Mouse (Mus musculus) liver, embryonic 14.5 days (tissue): ENCODE results near the gene Zfp30. TPM values are rescaled to one million over a fixed set of nuclear protein-coding genes. Genes with fewer than 3 reads are reported as not detected.

Source experiments
- ATAC-seq: fragments of 200-750 bp; cut with Nextera tagmentation; 2 replicates; pipeline ENCODE4 v1.8.0; 2017; ENCODE audit warnings: moderate number of reproducible peaks, mild to moderate bottlenecking, moderate library complexity; ENCODE audit not compliant: insufficient read depth
- DNase-seq, 3 experiments: peaks; one replicate each; pipeline ENCODE4 v3.0.0-alpha.2; 2012 to 2013; ENCODE audit warnings: low read depth in 3 of 3, low spot score in 3 of 3
- H3K27ac ChIP-seq: fragments of 300-500 bp; sonication (generic); 2 replicates; pipeline ENCODE4 v1.5.1; 2014; ENCODE audit warnings: moderate library complexity, mild to moderate bottlenecking, control low read depth, inconsistent platforms
- H3K27me3 ChIP-seq: fragments of 300-500 bp; sonication (generic); 2 replicates; pipeline ENCODE4 v1.6.1; 2014; ENCODE audit warnings: mild to moderate bottlenecking, low read length, moderate library complexity; ENCODE audit not compliant: control insufficient read depth, insufficient read depth
- H3K36me3 ChIP-seq: fragments of 300-500 bp; sonication (generic); replicated peaks from 2 replicates; pipeline ENCODE4 v1.6.1; 2014; ENCODE audit warnings: low read depth; ENCODE audit not compliant: control insufficient read depth, insufficient read depth
- H3K4me1 ChIP-seq, 2 experiments: fragments of 200-500 bp in 1 of 2; fragments of 300-500 bp in 1 of 2; sonication (generic) in 1 of 2; replicated peaks; 2 replicates each; pipeline ENCODE4 v1.6.1; 2012 to 2014; ENCODE audit warnings: antibody characterized with exemption in 1 of 2, inconsistent platforms in 1 of 2, low read length in 1 of 2; ENCODE audit not compliant: control insufficient read depth in 2 of 2, insufficient read depth in 2 of 2
- H3K4me2 ChIP-seq: fragments of 300-500 bp; sonication (generic); 2 replicates; pipeline ENCODE4 v1.6.1; 2014; ENCODE audit warnings: low read depth, mild to moderate bottlenecking, control low read depth, moderate library complexity
- H3K4me3 ChIP-seq, 2 experiments: fragments of 200-500 bp in 1 of 2; fragments of 300-500 bp in 1 of 2; sonication (generic) in 1 of 2; 2 replicates each; pipeline ENCODE4 v1.5.1; 2012 to 2014; ENCODE audit warnings: low read depth in 2 of 2, low read length in 2 of 2, mild to moderate bottlenecking in 2 of 2, control low read depth in 1 of 2, inconsistent platforms in 1 of 2, moderate library complexity in 1 of 2; ENCODE audit not compliant: insufficient read depth in 1 of 2
- H3K9ac ChIP-seq: fragments of 300-500 bp; sonication (generic); replicated peaks from 2 replicates; pipeline ENCODE4 v1.6.1; 2014; ENCODE audit warnings: mild to moderate bottlenecking, control low read depth, moderate library complexity
- H3K9me3 ChIP-seq: fragments of 300-500 bp; sonication (generic); 2 replicates; pipeline ENCODE4 v1.6.1; 2016; ENCODE audit warnings: low read length, mixed read lengths; ENCODE audit not compliant: control insufficient read depth
- CTCF ChIP-seq: IDR thresholded peaks from 2 replicates; pipeline ENCODE4 v1.5.1; 2016; ENCODE audit warnings: antibody characterized with exemption, low read depth, control low read depth
- EP300 ChIP-seq: IDR thresholded peaks from 2 replicates; pipeline ENCODE4 v1.6.1; 2016; ENCODE audit warnings: antibody characterized with exemption, low read depth
- WGBS: fragments of 180-500 bp; shearing (Covaris S2); extraction: QIAGEN DNeasy Blood & Tissue Kit; methylation state at CpG from one replicate; pipeline ENCODE4 v1.1.7; 2014; ENCODE audit not compliant: insufficient replicate concordance; 5-methylcytosine and 5-hydroxymethylcytosine counted together
- polyA plus RNA-seq, 2 experiments: library from polyadenylated mRNA; depleted of rRNA in 1 of 2; stranded (reverse) in 1 of 2; unstranded in 1 of 2; fragments of >200 nt; fragmentation: Nextera tagmentation in 1 of 2; extraction: Ambion mirVana in 1 of 2; gene quantifications; 2 replicates each; pipeline versions ENCODE4 v1.2.1 to v1.2.3; 2012 to 2014

Zfp30 gene
- polyA plus RNA-seq, 2 experiments = 0.32 TPM

- H3K4me2 ChIP-seq = no peak overlapping the region
- H3K27me3 ChIP-seq = no peaks in the 10 kb centered on the region
- 90% methylated on average over 10 of the region's 10 CpGs for WGBS
- peaks cover 43% of the 10 kb centered on the region for H3K36me3 ChIP-seq
- no peak overlapping the region for H3K9ac ChIP-seq
- no peak for DNase-seq
- H3K9me3 ChIP-seq = no peaks in the 10 kb centered on the region
- H3K4me1 ChIP-seq = no peaks in the 10 kb centered on the region
- H3K4me3 ChIP-seq = no peak overlapping the region
- H3K27ac ChIP-seq = no peak overlapping the region
- no peak for TF ChIP-seq CTCF
- TF ChIP-seq EP300 = no peak
- no peak for ATAC-seq
These were observed 6.4 kb upstream of the Zfp30 start for GRCm38 (mm10) chr7:29777372-29777771.

GRCm38 (mm10) chr7:29785023-29785422, 1.2 kb downstream of the Zfp30 start:
- ATAC-seq = no peak
- Histone ChIP-seq H3K4me3 (no peak overlapping the region), H3K4me2 (peak overlapping the region; percentile 63), H3K27ac (no peak overlapping the region), H3K36me3 (no peaks in the 10 kb centered on the region), H3K9ac (no peak overlapping the region), H3K9me3 (no peaks in the 10 kb centered on the region), H3K27me3 (no peaks in the 10 kb centered on the region), H3K4me1 (peaks cover 0 to 2% of the 10 kb centered on the region in 2 experiments; a peak in 1 of 4 replicates)
- WGBS = 61% methylated on average over 8 of the region's 8 CpGs
- no peak for DNase-seq
- TF ChIP-seq EP300 (no peak), CTCF (no peak)

GRCm38 (mm10) chr7:29785888-29786287, 2.1 kb downstream of the Zfp30 start:
- H3K36me3 ChIP-seq = no peaks in the 10 kb centered on the region
- WGBS = 68% methylated on average over 5 of the region's 5 CpGs
- H3K4me3 ChIP-seq = no peak overlapping the region
- no peak overlapping the region for H3K4me2 ChIP-seq
- H3K9me3 ChIP-seq = no peaks in the 10 kb centered on the region
- no peak overlapping the region for H3K27ac ChIP-seq
- peaks cover 0 to 2% of the 10 kb centered on the region in 2 experiments; a peak in 1 of 4 replicates for H3K4me1 ChIP-seq
- no peak for DNase-seq
- no peak overlapping the region for H3K9ac ChIP-seq
- no peak for ATAC-seq
- H3K27me3 ChIP-seq = no peaks in the 10 kb centered on the region
- no peak for TF ChIP-seq EP300
- no peak for TF ChIP-seq CTCF

GRCm38 (mm10) chr7:29792906-29793305, 9.1 kb downstream of the Zfp30 start:
- H3K27me3 ChIP-seq = peaks cover 4% of the 10 kb centered on the region
- no peak overlapping the region for H3K9ac ChIP-seq
- H3K4me1 ChIP-seq = no peaks in the 10 kb centered on the region
- H3K27ac ChIP-seq = no peak overlapping the region
- H3K4me3 ChIP-seq = no peak overlapping the region
- TF ChIP-seq CTCF (no peak), EP300 (no peak)
- ATAC-seq (no peak), DNase-seq (no peak)
- H3K36me3 ChIP-seq = no peaks in the 10 kb centered on the region
- 30% methylated on average over 27 of the region's 27 CpGs for WGBS
- no peaks in the 10 kb centered on the region for H3K9me3 ChIP-seq
- no peak overlapping the region for H3K4me2 ChIP-seq

- no peak overlapping the region for H3K27ac ChIP-seq
- H3K36me3 ChIP-seq = no peaks in the 10 kb centered on the region
- TF ChIP-seq EP300 = no peak
- no peak for TF ChIP-seq CTCF
- no peak overlapping the region for H3K4me3 ChIP-seq
- DNase-seq (no peak), ATAC-seq (no peak)
- H3K27me3 ChIP-seq = no peaks in the 10 kb centered on the region
- H3K9me3 ChIP-seq = no peaks in the 10 kb centered on the region
- 62% methylated on average over 5 of the region's 5 CpGs for WGBS
- no peak overlapping the region for H3K4me2 ChIP-seq
- no peak overlapping the region for H3K9ac ChIP-seq
- H3K4me1 ChIP-seq = no peaks in the 10 kb centered on the region
These were observed 23.2 kb downstream of the Zfp30 start for GRCm38 (mm10) chr7:29807046-29807445.
